Mouse (Mus musculus): ENCODE results near the gene Fam71a.

Gene Fam71a

GRCm38 (mm10) chr1:191164717-191165116 is at the start of gene Fam71a:
Fam71a (minus strand) TSS chr1:191164817.
- no peak for DNase-seq (ENCODE audit: low read depth, low spot score)

- DNase-seq (ENCODE audit: low read depth, low spot score): no peak
These were observed 46.5 kb upstream of the Fam71a start for GRCm38 (mm10) chr1:191211096-191211495.

- DNase-seq (ENCODE audit: low read depth, low spot score): peak; percentile 59
These were observed 41.2 kb upstream of the Fam71a start for GRCm38 (mm10) chr1:191205791-191206190.

- DNase-seq (ENCODE audit: low read depth, low spot score): no peak
These were observed 40.3 kb upstream of the Fam71a start for GRCm38 (mm10) chr1:191204876-191205275.

- no peak for DNase-seq (ENCODE audit: low read depth, low spot score)
These were observed 38.9 kb upstream of the Fam71a start for GRCm38 (mm10) chr1:191203496-191203895.

GRCm38 (mm10) chr1:191202208-191202952 is 37.8 kb upstream of the Fam71a start:
- peak; percentile 29 for DNase-seq (ENCODE audit: low read depth, low spot score)

GRCm38 (mm10) chr1:191200816-191201602 is 36.4 kb upstream of the Fam71a start:
- DNase-seq (ENCODE audit: low read depth, low spot score): no peak

GRCm38 (mm10) chr1:191197916-191198315 is 33.3 kb upstream of the Fam71a start:
- DNase-seq (ENCODE audit: low read depth, low spot score): no peak

GRCm38 (mm10) chr1:191196016-191196415 is 31.4 kb upstream of the Fam71a start:
- DNase-seq (ENCODE audit: low read depth, low spot score): no peak

GRCm38 (mm10) chr1:191193657-191194424 is 29.2 kb upstream of the Fam71a start:
- DNase-seq (ENCODE audit: low read depth, low spot score): peak; percentile 46

GRCm38 (mm10) chr1:191192751-191193150 is 28.1 kb upstream of the Fam71a start:
- DNase-seq (ENCODE audit: low read depth, low spot score): no peak

- DNase-seq (ENCODE audit: low read depth, low spot score): no peak
These were observed 27.6 kb upstream of the Fam71a start for GRCm38 (mm10) chr1:191192213-191192612.

- DNase-seq (ENCODE audit: low read depth, low spot score): peak; percentile 65
These were observed 25.2 kb upstream of the Fam71a start for GRCm38 (mm10) chr1:191189671-191190372.

- peak; percentile 70 for DNase-seq (ENCODE audit: low read depth, low spot score)
These were observed 21.8 kb upstream of the Fam71a start for GRCm38 (mm10) chr1:191186386-191186770.

GRCm38 (mm10) chr1:191185761-191186385 is 21.3 kb upstream of the Fam71a start:
- DNase-seq (ENCODE audit: low read depth, low spot score): no peak

GRCm38 (mm10) chr1:191184841-191185251 is 20.2 kb upstream of the Fam71a start:
- peak; percentile 76 for DNase-seq (ENCODE audit: low read depth, low spot score)

GRCm38 (mm10) chr1:191184066-191184815 is 19.6 kb upstream of the Fam71a start:
- DNase-seq (ENCODE audit: low read depth, low spot score): peak; percentile 55

GRCm38 (mm10) chr1:191183163-191184065 is 18.8 kb upstream of the Fam71a start:
- peak; percentile 97 for DNase-seq (ENCODE audit: low read depth, low spot score)

Measured in ZHBTc4 (cell line).